Mouse (Mus musculus) hindbrain, postnatal 0 days (tissue): ENCODE measurements around the gene Stx4a. TPM values are rescaled to one million over a fixed set of nuclear protein-coding genes. Genes with fewer than 3 reads are reported as not detected.

Experiments used
- ATAC-seq: fragments of 200-750 bp; cut with Nextera tagmentation; 2 replicates; pipeline ENCODE4 v1.8.0; 2017; ENCODE audit warnings: mild to moderate bottlenecking, moderate TSS enrichment, moderate library complexity
- DNase-seq: peaks from one replicate; pipeline ENCODE4 v3.0.0-alpha.2; 2015; ENCODE audit warnings: low spot score
- H3K27ac ChIP-seq: fragments of 300-500 bp; sonication (generic); 2 replicates; pipeline ENCODE4 v1.5.1; 2014; ENCODE audit warnings: mild to moderate bottlenecking
- H3K27me3 ChIP-seq: fragments of 300-500 bp; sonication (generic); 2 replicates; pipeline ENCODE4 v1.6.1; 2014; ENCODE audit warnings: low read length, mixed read lengths; ENCODE audit not compliant: insufficient read depth
- H3K36me3 ChIP-seq: fragments of 300-500 bp; sonication (generic); 2 replicates; pipeline ENCODE4 v1.6.1; 2014; ENCODE audit warnings: low read length, mixed read lengths; ENCODE audit not compliant: insufficient read depth
- H3K4me1 ChIP-seq: fragments of 300-500 bp; sonication (generic); 2 replicates; pipeline ENCODE4 v1.6.1; 2014; ENCODE audit warnings: antibody characterized with exemption, low read length, mixed read lengths; ENCODE audit not compliant: insufficient read depth
- H3K4me2 ChIP-seq: fragments of 300-500 bp; sonication (generic); 2 replicates; pipeline ENCODE4 v1.6.1; 2014; ENCODE audit warnings: low read depth, mild to moderate bottlenecking, low read length, moderate library complexity, mixed read lengths
- H3K4me3 ChIP-seq: fragments of 300-500 bp; sonication (generic); 2 replicates; pipeline ENCODE4 v1.5.1; 2014; ENCODE audit warnings: low read length
- H3K9ac ChIP-seq: fragments of 300-500 bp; sonication (generic); replicated peaks from 2 replicates; pipeline ENCODE4 v1.6.1; 2014; ENCODE audit warnings: mild to moderate bottlenecking, low read length, moderate library complexity, mixed read lengths
- H3K9me3 ChIP-seq: fragments of 300-500 bp; sonication (generic); 2 replicates; pipeline ENCODE4 v1.6.1; 2016; ENCODE audit warnings: low read length, mixed read lengths
- CTCF ChIP-seq: IDR thresholded peaks from 2 replicates; pipeline ENCODE4 v1.5.1; 2016; ENCODE audit warnings: antibody characterized with exemption, control low read depth, low read depth
- WGBS: fragments of 180-500 bp; shearing (Covaris S2); extraction: QIAGEN DNeasy Blood & Tissue Kit; methylation state at CpG from one replicate; pipeline ENCODE4 v1.1.7; 2014; 5-methylcytosine and 5-hydroxymethylcytosine counted together
- polyA plus RNA-seq: library from polyadenylated mRNA; unstranded; fragments of >200 nt; fragmentation: Nextera tagmentation; extraction: Ambion mirVana; gene quantifications from 2 replicates; pipeline ENCODE4 v1.2.1, GENCODE M21; 2015
- total RNA-seq: library from RNA; depleted of rRNA; stranded (reverse); fragments of >200 nt; gene quantifications from 2 replicates; pipeline ENCODE4 v1.2.3, GENCODE M21; 2014

Stx4a gene
- total and polyA plus RNA-seq, 2 experiments from 2014 or later: 4.0 to 28.4 TPM

GRCm38 (mm10) chr7:127785308-127785707 lies 38.8 kb upstream of the Stx4a start, which contains the start of gene Gm49388:
TSS of gene Gm49388 (plus strand) at chr7:127785608.
- peaks cover 83% of the 10 kb centered on the region for H3K36me3 ChIP-seq
- DNase-seq: no peak
- H3K4me1 ChIP-seq: no peaks in the 10 kb centered on the region
- no peaks in the 10 kb centered on the region for H3K27me3 ChIP-seq
- H3K9me3 ChIP-seq: no peaks in the 10 kb centered on the region
- no peak for TF ChIP-seq CTCF
- no peak within 1 kb of the TSS for H3K4me3 ChIP-seq
- no peak for ATAC-seq
- WGBS: 93% methylated on average over 7 of the region's 7 CpGs
- H3K4me2 ChIP-seq: no peak within 1 kb of the TSS
- H3K27ac ChIP-seq: no peak within 1 kb of the TSS
- no peak within 1 kb of the TSS for H3K9ac ChIP-seq

DNA sequence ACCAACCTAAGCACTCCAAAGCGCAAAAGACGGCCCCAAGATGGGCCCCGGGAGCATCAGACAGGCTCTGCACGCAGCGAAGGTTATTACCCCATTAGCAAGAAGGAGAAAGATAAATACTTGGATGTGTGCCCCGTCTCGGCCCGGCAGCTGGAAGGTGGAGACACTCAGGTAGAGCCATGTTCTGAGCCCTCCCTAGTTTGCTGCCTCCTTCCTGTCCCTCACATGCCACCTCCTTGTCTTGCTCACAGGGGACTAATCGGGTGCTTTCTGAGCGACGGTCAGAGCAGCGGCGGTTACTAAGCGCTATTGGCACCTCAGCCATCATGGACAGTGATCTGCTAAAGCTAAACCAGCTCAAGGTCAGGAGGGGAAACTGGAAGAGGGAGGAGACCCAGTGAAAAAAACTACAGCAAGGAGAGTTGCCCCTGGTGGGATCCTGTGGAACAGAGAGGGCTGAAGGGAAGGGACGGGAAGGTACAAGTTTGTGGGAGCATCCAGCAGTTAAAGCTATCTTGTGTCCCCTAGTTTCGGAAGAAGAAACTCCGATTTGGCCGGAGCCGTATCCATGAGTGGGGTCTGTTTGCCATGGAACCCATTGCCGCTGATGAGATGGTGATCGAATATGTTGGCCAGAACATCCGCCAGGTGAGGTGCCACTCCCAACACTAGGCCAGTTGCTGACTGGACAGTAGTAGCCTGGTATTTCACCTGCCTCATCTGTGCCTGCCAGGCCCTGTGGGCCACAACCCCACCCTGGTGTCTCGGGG lies 26.8 kb upstream of the Stx4a start:
- Histone ChIP-seq H3K27ac (no peak overlapping the region), H3K36me3 (peaks cover 73% of the 10 kb centered on the region), H3K4me1 (0 out of 2 replicates have a peak, but pooled peaks cover 6% of the 10 kb centered on the region), H3K4me3 (no peak overlapping the region), H3K4me2 (no peak overlapping the region), H3K9me3 (no peaks in the 10 kb centered on the region), H3K27me3 (no peaks in the 10 kb centered on the region), H3K9ac (no peak overlapping the region)
- no peak for TF ChIP-seq CTCF
- ATAC-seq: no peak
- no peak for DNase-seq
- WGBS: 94% methylated on average over 23 of the region's 23 CpGs

- H3K9ac ChIP-seq: no peak overlapping the region
- H3K27me3 ChIP-seq: no peaks in the 10 kb centered on the region
- 0 out of 2 replicates have a peak, but pooled peaks cover 6% of the 10 kb centered on the region for H3K4me1 ChIP-seq
- no peak overlapping the region for H3K27ac ChIP-seq
- no peak for TF ChIP-seq CTCF
- ATAC-seq: no peak
- no peak overlapping the region for H3K4me3 ChIP-seq
- peak; percentile 39 for DNase-seq
- peaks cover 60% of the 10 kb centered on the region for H3K36me3 ChIP-seq
- H3K4me2 ChIP-seq: no peak overlapping the region
- no peaks in the 10 kb centered on the region for H3K9me3 ChIP-seq
- 76% methylated on average over 4 of the region's 4 CpGs for WGBS
These were observed 25.5 kb upstream of the Stx4a start for GRCm38 (mm10) chr7:127798591-127798990.

DNA sequence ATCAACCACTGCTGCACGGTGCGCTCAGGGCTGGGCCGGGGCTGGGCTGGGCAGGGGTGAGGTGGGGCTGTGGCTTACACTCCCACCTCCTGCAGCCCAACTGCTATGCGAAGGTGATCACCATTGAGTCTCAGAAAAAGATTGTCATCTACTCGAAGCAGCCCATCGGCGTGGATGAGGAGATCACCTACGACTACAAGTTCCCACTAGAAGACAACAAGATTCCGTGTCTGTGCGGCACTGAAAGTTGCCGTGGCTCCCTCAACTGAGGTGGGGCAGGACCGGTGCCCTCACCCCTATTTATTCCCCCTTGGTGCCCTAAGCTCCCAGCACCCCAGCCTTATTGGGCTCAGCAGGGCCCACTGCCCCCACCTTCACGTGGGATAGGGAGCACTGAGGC lies 24.9 kb upstream of the Stx4a start:
- no peak overlapping the region for H3K4me3 ChIP-seq
- no peak for TF ChIP-seq CTCF
- no peaks in the 10 kb centered on the region for H3K27me3 ChIP-seq
- H3K27ac ChIP-seq: no peak overlapping the region
- no peak overlapping the region for H3K4me2 ChIP-seq
- peaks cover 54% of the 10 kb centered on the region for H3K36me3 ChIP-seq
- no peak overlapping the region for H3K9ac ChIP-seq
- whole genome bisulfite sequencing: 87% methylated on average over 13 of the region's 13 CpGs
- H3K9me3 ChIP-seq: no peaks in the 10 kb centered on the region
- no peak for ATAC-seq
- DNase-seq: no peak
- H3K4me1 ChIP-seq: 0 out of 2 replicates have a peak, but pooled peaks cover 6% of the 10 kb centered on the region

GRCm38 (mm10) chr7:127799738-127800137 lies 24.4 kb upstream of the Stx4a start:
- 100% methylated on average over 1 of the region's 1 CpGs for WGBS
- no peak overlapping the region for H3K4me3 ChIP-seq
- no peak for ATAC-seq
- no peak for TF ChIP-seq CTCF
- no peaks in the 10 kb centered on the region for H3K9me3 ChIP-seq
- H3K36me3 ChIP-seq: peaks cover 52% of the 10 kb centered on the region
- H3K4me2 ChIP-seq: no peak overlapping the region
- no peak overlapping the region for H3K9ac ChIP-seq
- H3K4me1 ChIP-seq: 0 out of 2 replicates have a peak, but pooled peaks cover 6% of the 10 kb centered on the region
- DNase-seq: no peak
- no peak overlapping the region for H3K27ac ChIP-seq
- no peaks in the 10 kb centered on the region for H3K27me3 ChIP-seq

DNA sequence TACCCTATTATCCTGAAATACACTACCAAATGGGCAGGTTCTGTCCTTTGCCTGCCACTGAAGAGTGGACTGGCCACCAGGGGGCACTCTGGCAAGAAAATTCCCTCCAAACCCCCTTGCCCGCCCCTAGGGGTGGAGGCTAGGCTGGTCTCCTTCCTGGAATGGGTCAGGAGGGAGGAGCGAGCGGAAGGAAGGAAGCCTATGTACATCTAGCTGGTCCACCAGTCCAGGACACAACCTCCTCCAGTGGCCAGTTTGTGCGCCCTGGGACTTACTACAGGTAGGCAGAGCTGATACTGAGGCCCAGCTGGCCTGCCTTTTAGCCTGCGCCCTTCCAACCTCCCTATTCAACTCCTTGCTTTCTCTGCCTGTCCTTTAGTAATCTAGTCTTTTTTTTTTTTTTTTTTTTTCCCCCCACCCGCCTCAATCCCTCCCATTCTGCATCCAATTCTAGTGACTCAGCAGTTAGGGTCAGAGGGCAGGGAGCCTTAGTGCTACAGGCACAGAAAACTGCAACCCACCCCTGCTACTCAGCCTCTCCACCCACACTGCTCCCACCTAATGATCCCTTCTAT lies 23.6 kb upstream of the Stx4a start, which contains the start of gene Hsd3b7:
Gene Hsd3b7 (plus strand): TSS at position 170 of the 575 bp plus-strand sequence.
- Histone ChIP-seq H3K4me1 (0 out of 2 replicates have a peak, but pooled peaks cover 6% of the 10 kb centered on the region), H3K27ac (peak within 1 kb of the TSS; percentile 48; the same call in 1 of the 2 replicates), H3K4me2 (peak within 1 kb of the TSS; percentile 36), H3K9me3 (no peaks in the 10 kb centered on the region), H3K4me3 (peak within 1 kb of the TSS; percentile 10; the same call in 1 of the 2 replicates), H3K9ac (peak within 1 kb of the TSS; percentile 24; the same call in 1 of the 2 replicates), H3K27me3 (no peaks in the 10 kb centered on the region), H3K36me3 (peaks cover 45% of the 10 kb centered on the region)
- WGBS: 22% methylated on average over 6 of the region's 6 CpGs
- TF ChIP-seq CTCF: peak; percentile 99
- ATAC-seq (peak; percentile 84), DNase-seq (peak; percentile 91)
